Mouse (Mus musculus) A20 (cell line): ENCODE measurements around the gene Pou6f1.
A peak's percentile ranks its signal among the peaks of the same experiment; 100 is the strongest.
"Not testable (repeated sequence)": the region's sequence is repeated elsewhere in the genome, so short reads cannot be mapped to it uniquely, and the experiment has no call there.

Experiments
- DNase-seq: peaks from one replicate; pipeline ENCODE4 v3.0.0-alpha.2; 2011; ENCODE audit warnings: low read depth, low spot score

Gene Pou6f1

GRCm38 (mm10) chr15:100599276-100600046, at the start of gene Pou6f1:
Pou6f1 (minus strand) TSS chr15:100599984.
- peak; percentile 51 for DNase-seq

GRCm38 (mm10) chr15:100646161-100646560, 46.4 kb upstream of the Pou6f1 start:
- no peak for DNase-seq

- no peak for DNase-seq
These were observed 42.7 kb upstream of the Pou6f1 start for GRCm38 (mm10) chr15:100642451-100642850.

- no peak for DNase-seq
These were observed 41.5 kb upstream of the Pou6f1 start for GRCm38 (mm10) chr15:100641226-100641810.

GRCm38 (mm10) chr15:100639972-100640750, 40.4 kb upstream of the Pou6f1 start:
- no peak for DNase-seq

GRCm38 (mm10) chr15:100637661-100638060, 37.9 kb upstream of the Pou6f1 start:
- peak; percentile 69 for DNase-seq

- peak; percentile 78 for DNase-seq
These were observed 37.1 kb upstream of the Pou6f1 start, which contains the start of gene Smagp for GRCm38 (mm10) chr15:100636700-100637501. Smagp (minus strand) TSS chr15:100636940.

GRCm38 (mm10) chr15:100635851-100636645, 36.3 kb upstream of the Pou6f1 start:
- DNase-seq, result no peak

GRCm38 (mm10) chr15:100635239-100635638, 35.5 kb upstream of the Pou6f1 start:
- peak; percentile 73 for DNase-seq

GRCm38 (mm10) chr15:100633341-100633740, 33.6 kb upstream of the Pou6f1 start:
- DNase-seq, result peak; percentile 88

GRCm38 (mm10) chr15:100632323-100632722, 32.5 kb upstream of the Pou6f1 start:
- no peak for DNase-seq

- DNase-seq, result no peak
These were observed 31.8 kb upstream of the Pou6f1 start for GRCm38 (mm10) chr15:100631454-100632170.

- no peak for DNase-seq
These were observed 30.3 kb upstream of the Pou6f1 start for GRCm38 (mm10) chr15:100630126-100630525.

- DNase-seq, result no peak
These were observed 29.0 kb upstream of the Pou6f1 start for GRCm38 (mm10) chr15:100628797-100629196.

GRCm38 (mm10) chr15:100627774-100628370, 28.1 kb upstream of the Pou6f1 start:
- DNase-seq, result no peak

GRCm38 (mm10) chr15:100627287-100627686, 27.5 kb upstream of the Pou6f1 start:
- DNase-seq, result peak; percentile 30

GRCm38 (mm10) chr15:100624435-100624834, 24.7 kb upstream of the Pou6f1 start:
- DNase-seq, result no peak

GRCm38 (mm10) chr15:100623754-100624153, 24.0 kb upstream of the Pou6f1 start:
- no peak for DNase-seq

GRCm38 (mm10) chr15:100622164-100622563, 22.4 kb upstream of the Pou6f1 start:
- DNase-seq, result no peak

- DNase-seq, result not testable (repeated sequence)
These were observed 21.9 kb upstream of the Pou6f1 start for GRCm38 (mm10) chr15:100621671-100622070.
